Mouse (Mus musculus) MEL (cell line): Measurements from ENCODE around the gene Mrrf.

Experiments used
- CTCF ChIP-seq, 3 experiments: IDR thresholded peaks in 2 of 3; conservative IDR thresholded peaks in 1 of 3; 2 replicates each; pipeline ENCODE4 v1.5.1; 2011 to 2012; ENCODE audit warnings: low read length in 3 of 3, low read depth in 2 of 3, mild to moderate bottlenecking in 2 of 3, improper control_type of control experiment in 1 of 3, inconsistent platforms in 1 of 3, mixed read lengths in 1 of 3, moderate library complexity in 1 of 3; ENCODE audit not compliant: control insufficient read depth in 1 of 3, insufficient read depth in 1 of 3, poor library complexity in 1 of 3, severe bottlenecking in 1 of 3
- GATA1 ChIP-seq: IDR thresholded peaks from 2 replicates; pipeline ENCODE4 v1.6.1; 2011; ENCODE audit warnings: low read depth, low read length, improper control_type of control experiment
- MYC ChIP-seq: IDR thresholded peaks from 2 replicates; pipeline ENCODE4 v1.6.1; 2011; ENCODE audit warnings: low read depth, mild to moderate bottlenecking, low read length, improper control_type of control experiment, moderate library complexity
- POLR2A ChIP-seq, 2 experiments: IDR thresholded peaks; 2 replicates each; pipeline ENCODE4 v1.6.1; 2011 to 2012; ENCODE audit warnings: low read length in 2 of 2, mild to moderate bottlenecking in 2 of 2, control low read depth in 1 of 2, improper control_type of control experiment in 1 of 2, low read depth in 1 of 2, moderate library complexity in 1 of 2; ENCODE audit not compliant: control insufficient read depth in 1 of 2, insufficient read depth in 1 of 2, poor library complexity in 1 of 2
- USF1 ChIP-seq: IDR thresholded peaks from 2 replicates; pipeline ENCODE4 v1.6.1; 2014; ENCODE audit warnings: low read depth, mild to moderate bottlenecking, inconsistent platforms, low read length, improper control_type of control experiment, moderate library complexity
- ZC3H11A ChIP-seq: IDR thresholded peaks from 2 replicates; pipeline ENCODE4 v1.6.1; 2012; ENCODE audit warnings: low read depth, mild to moderate bottlenecking, inconsistent platforms, low read length, improper control_type of control experiment
- ZKSCAN1 ChIP-seq: IDR thresholded peaks from 2 replicates; pipeline ENCODE4 v1.6.1; 2012; ENCODE audit warnings: low read depth, mild to moderate bottlenecking, inconsistent platforms, low read length, improper control_type of control experiment, moderate library complexity

- no peak for TF ChIP-seq CTCF (IDR thresholded peaks at IDR 0.05 in 2 of 3, conservative IDR thresholded peaks at IDR 0.05 in 1 of 3; ENCODE audit: control insufficient read depth in 1 of 3, insufficient read depth in 1 of 3, low read depth in 2 of 3, low read length in 3 of 3, poor library complexity in 1 of 3, severe bottlenecking in 1 of 3)
- TF ChIP-seq ZKSCAN1 = no peak
- no peak for TF ChIP-seq ZC3H11A
- no peak for TF ChIP-seq POLR2A (IDR thresholded peaks at IDR 0.05; ENCODE audit: control insufficient read depth in 1 of 2, insufficient read depth in 1 of 2, low read depth in 1 of 2, low read length in 2 of 2, poor library complexity in 1 of 2)
- TF ChIP-seq GATA1 = no peak
- no peak for TF ChIP-seq MYC
- TF ChIP-seq USF1 = no peak
These were observed 86.1 kb downstream of the Mrrf start for GRCm38 (mm10) chr2:36222168-36222848.
